Comparison of ENCODE assay signal across 12 mouse cellular contexts in the genomic region with DNA sequence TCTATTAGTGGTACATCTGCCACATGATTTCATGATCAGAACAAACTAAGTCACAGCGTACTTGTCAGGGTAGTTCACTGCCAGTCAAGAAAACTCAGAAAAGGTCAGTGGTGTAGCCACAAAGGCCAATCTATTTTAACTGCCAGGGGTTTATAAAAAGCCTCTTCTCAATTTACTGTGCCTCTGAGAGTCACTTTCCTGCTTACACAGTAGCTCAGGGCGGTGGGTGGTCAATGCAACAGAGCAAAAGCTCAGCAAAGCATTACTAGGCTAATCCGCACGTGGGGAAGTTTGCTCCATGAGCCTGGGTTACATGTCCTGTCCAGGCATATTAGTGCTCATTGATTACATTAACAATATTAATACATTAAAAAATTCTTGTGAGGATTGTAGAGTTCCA.
"Had no signal": no experiment of that assay in that cellular context is flagged by ENCODE, and none has a peak within 500 bp of the region (broad histone marks: within the 10 kb centered on the region; RNA-seq: fewer than 3 reads in every experiment).

No protein-coding gene starts in this region.

- DNase-seq: lung, adult 18-20 months; lung, embryonic 14.5 days; lung, postnatal 10 days; lung, postnatal 4 days; right cerebral cortex, postnatal 14 days; spleen, adult 18-20 months; thymus, adult 2 months; thymus, postnatal 25 days; thymus, postnatal 4 days had no signal

- H3K4me3 ChIP-seq: midbrain, embryonic 10.5 days; midbrain, embryonic 12.5 days; neural tube, embryonic 12.5 days had no signal

- H3K27me3 ChIP-seq: midbrain, embryonic 12.5 days; neural tube, embryonic 12.5 days had no signal

- H3K9me3 ChIP-seq: midbrain, embryonic 10.5 days; midbrain, embryonic 12.5 days; neural tube, embryonic 12.5 days had no signal

- H3K4me1 ChIP-seq: neural tube, embryonic 12.5 days had no signal

- H3K36me3 ChIP-seq: midbrain, embryonic 10.5 days; midbrain, embryonic 12.5 days; neural tube, embryonic 12.5 days had no signal

- H3K27ac ChIP-seq: midbrain, embryonic 10.5 days; midbrain, embryonic 12.5 days; neural tube, embryonic 12.5 days had no signal
